18 mouse cellular contexts compared by ENCODE assay signal in genomic region chr10:60753941-60754340, GRCm38 (mm10). TPM values are rescaled to one million over a fixed set of nuclear protein-coding genes. Genes with fewer than 3 reads are reported as not detected.
DNase-seq lines count a peak whose midpoint lies in the region; TF ChIP-seq lines count a peak whose summit lies in the region.
"Had no signal": no experiment of that assay in that cellular context is flagged by ENCODE, and none has a peak within 500 bp of the region (broad histone marks: within the 10 kb centered on the region; RNA-seq: fewer than 3 reads in every experiment).

No protein-coding gene starts in this region.

- no peaks in the 10 kb centered on the region for H3K36me3 ChIP-seq in kidney, adult 2 months (ENCODE audit: control insufficient read depth, insufficient read depth, low read length)

- TF ChIP-seq POLR2A in kidney, adult 2 months (IDR thresholded peaks at IDR 0.05; ENCODE audit: low read depth, low read length): no peak

- DNase-seq in kidney, adult 11 months: peak; percentile 81
- DNase-seq in kidney, postnatal 10 days: no peak
- peak; percentile 90 for DNase-seq in kidney, adult 2 months
- no peak for DNase-seq in kidney, postnatal 14 days
- DNase-seq in kidney, adult 9 months: peak; percentile 86
- DNase-seq in kidney, postnatal 4 days: no peak
- DNase-seq in kidney, postnatal 36 days: peak; percentile 72 to 80
- DNase-seq: adrenal gland, adult 8-10 months; cerebellum, adult 11-12 months; cerebellum, adult 2 months; cerebellum, adult 9-10 months; cerebellum, postnatal 10 days; cerebellum, postnatal 25 days had no signal

- no peak for TF ChIP-seq CTCF in kidney, adult 2 months (conservative IDR thresholded peaks at IDR 0.05; ENCODE audit: insufficient read depth, insufficient read length, low read depth, low read length)

- WGBS in kidney, adult 2 months: 62% methylated on average over 8 of the region's 8 CpGs

- H3K27me3 ChIP-seq in kidney, adult 2 months (replicated peaks; ENCODE audit: control insufficient read depth, insufficient read depth, low read length): no peaks in the 10 kb centered on the region
- H3K27me3 ChIP-seq: embryonic facial prominence, embryonic 12.5 days; forebrain, embryonic 13.5 days; Patski had no signal

- peak overlapping the region; percentile 68 for H3K27ac ChIP-seq in kidney, adult 2 months (ENCODE audit: insufficient read depth, low read depth, low read length)
- H3K27ac ChIP-seq: embryonic facial prominence, embryonic 12.5 days; forebrain, embryonic 13.5 days had no signal

- H3K4me1 ChIP-seq in kidney, adult 2 months (ENCODE audit: control insufficient read depth, insufficient read depth, low read length): peaks cover 17% of the 10 kb centered on the region

- H3K4me3 ChIP-seq in kidney, adult 2 months (ENCODE audit: insufficient read depth, low read depth, low read length): no peak overlapping the region
- H3K4me3 ChIP-seq: embryonic facial prominence, embryonic 10.5 days; embryonic facial prominence, embryonic 12.5 days; forebrain, embryonic 13.5 days had no signal

RNA-seq across cellular contexts. Expression of gene Slc29a3, which starts 1.3 kb away (rescaled TPM):
- 38.6 and 43.5 TPM in 2 replicates for polyA plus RNA-seq in kidney, adult 2 months (2012; rRNA removed)

RNA-seq across cellular contexts. Expression of gene Cdh23, which starts 57.7 kb away (rescaled TPM):
- polyA plus RNA-seq in kidney, adult 2 months (2012; rRNA removed): 0.17 and 0.35 TPM in 2 replicates
- polyA plus RNA-seq: G1E had no signal

Comparison
In these comparisons a context has a peak if more than half of its experiments do, and no peak if none do; other contexts are left out.
1. DNase-seq: peak in kidney, adult 11 months (single experiment), kidney, adult 2 months (single experiment), kidney, adult 9 months (single experiment) and kidney, postnatal 36 days (2 of 2); none in kidney, postnatal 10 days (single experiment), kidney, postnatal 14 days (single experiment) and kidney, postnatal 4 days (0 of 2).